Mouse (Mus musculus): ENCODE results near the gene Stk32c.

- TF ChIP-seq CTCF (IDR thresholded peaks at IDR 0.05; ENCODE audit: extremely low read depth, insufficient read depth, insufficient read length, insufficient replicate concordance) (no peak), POLR2A (IDR thresholded peaks at IDR 0.05; ENCODE audit: low read depth, low read length) (no peak)
These were observed 130.8 kb downstream of the Stk32c start for GRCm38 (mm10) chr7:139082281-139082680.

All from spleen, adult 2 months (tissue).